Mouse (Mus musculus): ENCODE data around the gene Gm45062. TPM values are rescaled to one million over a fixed set of nuclear protein-coding genes. Genes with fewer than 3 reads are reported as not detected.

The Gm45062 gene
- total RNA-seq, 2 experiments from 2014 or later = 2.3 to 4.6 TPM

- Histone ChIP-seq H3K4me3 (no peak overlapping the region), H3K27ac (no peak overlapping the region)
- DNase-seq (ENCODE audit: low spot score in 2 of 2) = no peak
- no peak for TF ChIP-seq CTCF (conservative IDR thresholded peaks at IDR 0.05)
These were observed 369.5 kb downstream of the Gm45062 start for GRCm38 (mm10) chr6:8628715-8629267.

GRCm38 (mm10) chr6:8630531-8630930 is 371.3 kb downstream of the Gm45062 start:
- TF ChIP-seq CTCF (conservative IDR thresholded peaks at IDR 0.05) = no peak
- DNase-seq (ENCODE audit: low spot score in 2 of 2) = no peak
- Histone ChIP-seq H3K4me3 (no peak overlapping the region), H3K27ac (no peak overlapping the region)

GRCm38 (mm10) chr6:8631362-8631761 is 372.1 kb downstream of the Gm45062 start:
- H3K4me3 ChIP-seq = no peak overlapping the region
- no peak for DNase-seq (ENCODE audit: low spot score in 2 of 2)
- H3K27ac ChIP-seq = no peak overlapping the region
- TF ChIP-seq CTCF (conservative IDR thresholded peaks at IDR 0.05) = no peak

- no peak overlapping the region for H3K27ac ChIP-seq
- peak in 1 of 2 experiments; percentile 3 for DNase-seq (ENCODE audit: low spot score in 2 of 2)
- no peak for TF ChIP-seq CTCF (conservative IDR thresholded peaks at IDR 0.05)
- H3K4me3 ChIP-seq = no peak overlapping the region
These were observed 372.9 kb downstream of the Gm45062 start for GRCm38 (mm10) chr6:8631986-8632632.

- no peak overlapping the region for H3K4me3 ChIP-seq
- no peak for TF ChIP-seq CTCF (conservative IDR thresholded peaks at IDR 0.05)
- H3K27ac ChIP-seq = no peak overlapping the region
- DNase-seq (ENCODE audit: low spot score in 2 of 2) = no peak
These were observed 373.5 kb downstream of the Gm45062 start for GRCm38 (mm10) chr6:8632701-8633100.

GRCm38 (mm10) chr6:8638122-8638521 is 378.9 kb downstream of the Gm45062 start:
- peak; percentile 28 to 36 for DNase-seq (ENCODE audit: low spot score in 2 of 2)
- TF ChIP-seq CTCF (conservative IDR thresholded peaks at IDR 0.05) = no peak
- H3K27ac ChIP-seq = peak overlapping the region; percentile 62
- H3K4me3 ChIP-seq = no peak overlapping the region

- Histone ChIP-seq H3K27ac (peak overlapping the region; percentile 62), H3K4me3 (no peak overlapping the region)
- TF ChIP-seq CTCF (conservative IDR thresholded peaks at IDR 0.05) = no peak
- no peak for DNase-seq (ENCODE audit: low spot score in 2 of 2)
These were observed 379.6 kb downstream of the Gm45062 start for GRCm38 (mm10) chr6:8638899-8639298.

- no peak for DNase-seq (ENCODE audit: low spot score in 2 of 2)
- Histone ChIP-seq H3K27ac (peak overlapping the region; percentile 62; the same call in 1 of the 2 replicates), H3K4me3 (no peak overlapping the region)
- TF ChIP-seq CTCF (conservative IDR thresholded peaks at IDR 0.05) = no peak
These were observed 380.3 kb downstream of the Gm45062 start for GRCm38 (mm10) chr6:8639526-8639925.

GRCm38 (mm10) chr6:8640863-8641262 is 381.6 kb downstream of the Gm45062 start:
- TF ChIP-seq CTCF (conservative IDR thresholded peaks at IDR 0.05) = no peak
- no peak for DNase-seq (ENCODE audit: low spot score in 2 of 2)
- Histone ChIP-seq H3K4me3 (no peak overlapping the region), H3K27ac (no peak overlapping the region)

- TF ChIP-seq CTCF (conservative IDR thresholded peaks at IDR 0.05) = no peak
- Histone ChIP-seq H3K27ac (peak overlapping the region; percentile 70), H3K4me3 (no peak overlapping the region)
- peak in 1 of 2 experiments; percentile 26 for DNase-seq (ENCODE audit: low spot score in 2 of 2)
These were observed 385.5 kb downstream of the Gm45062 start for GRCm38 (mm10) chr6:8644703-8645102.

- Histone ChIP-seq H3K27ac (peak overlapping the region; percentile 47), H3K4me3 (no peak overlapping the region)
- DNase-seq (ENCODE audit: low spot score in 2 of 2) = no peak
- TF ChIP-seq CTCF (conservative IDR thresholded peaks at IDR 0.05) = no peak
These were observed 386.5 kb downstream of the Gm45062 start for GRCm38 (mm10) chr6:8645708-8646107.

Other genes starting within 250 kb of the Gm45062 start
- gene Col28a1, start 66.8 kb upstream of the Gm45062 start, total RNA-seq (2021) = under 1 TPM; 0.25 to 0.54 TPM
- gene Mios, start 50.2 kb upstream of the Gm45062 start, total RNA-seq (2021) = 10 to 100 TPM; 25.0 to 26.9 TPM
- gene Rpa3, start 277 bp upstream of the Gm45062 start, total RNA-seq (2021) = 10 to 100 TPM; 11.4 to 16.8 TPM
- gene Umad1, start 162 bp upstream of the Gm45062 start, total RNA-seq (2021) = 10 to 100 TPM; 34.6 to 39.0 TPM

All from layer of hippocampus, adult 2 months (tissue).